Mouse (Mus musculus): ENCODE data around the gene Ptprc.

Gene Ptprc

DNA sequence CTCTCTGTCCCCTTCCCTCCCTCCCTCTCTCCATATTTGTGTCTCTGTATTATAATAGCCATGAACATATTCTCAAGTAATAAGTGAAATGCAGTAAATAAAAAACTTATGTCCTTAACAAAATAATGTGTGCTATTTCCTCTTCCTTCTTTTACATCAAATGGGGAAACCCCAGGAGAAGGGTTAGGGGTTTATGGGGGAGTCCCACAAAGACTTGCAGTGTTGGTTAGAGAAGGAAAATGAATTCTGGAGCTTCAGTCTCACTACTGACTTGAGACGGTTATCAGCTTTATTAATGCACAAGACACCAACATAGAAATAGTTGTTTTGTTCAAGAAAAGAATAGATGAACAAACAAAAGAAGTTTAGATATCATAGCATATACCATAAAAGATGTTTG is 150.2 kb downstream of the Ptprc start:
- no peak for DNase-seq

DNA sequence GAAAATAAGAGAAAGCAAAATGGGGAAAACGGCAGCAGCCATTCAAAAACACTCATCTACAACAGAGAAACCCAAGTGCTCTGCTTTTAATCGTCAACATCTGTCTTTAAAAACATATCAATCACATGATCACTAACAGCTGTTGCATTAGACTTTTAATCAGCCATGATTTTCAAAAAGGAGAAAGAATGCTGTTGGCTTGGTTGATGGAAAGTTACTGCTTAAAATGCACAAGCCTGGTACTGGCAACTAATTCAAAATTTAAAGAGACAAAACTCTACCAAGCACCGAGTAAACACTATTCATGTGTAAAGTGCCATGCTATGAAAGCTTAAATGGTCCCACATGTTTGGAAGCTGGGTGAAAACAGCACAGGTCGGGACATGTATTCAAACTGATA is 151.9 kb downstream of the Ptprc start:
- no peak for DNase-seq

DNA sequence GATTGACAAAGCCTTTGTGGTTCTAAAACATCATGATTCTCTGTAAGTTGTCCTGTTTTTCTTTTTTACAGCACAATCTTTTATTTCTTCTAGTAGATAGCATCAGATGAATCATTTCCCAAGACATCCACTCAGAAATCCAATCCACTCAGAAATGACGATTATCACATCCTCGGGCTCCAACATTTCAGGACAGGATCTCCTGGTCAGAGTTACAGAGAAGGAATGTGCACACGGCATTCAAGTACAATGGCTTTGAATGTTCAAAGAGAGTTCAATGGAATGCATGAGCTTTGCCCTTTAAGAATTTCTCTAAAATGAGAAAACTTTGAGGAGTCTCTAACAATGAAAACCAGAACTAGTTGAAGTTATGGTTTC is 152.6 kb downstream of the Ptprc start:
- no peak for DNase-seq

DNA sequence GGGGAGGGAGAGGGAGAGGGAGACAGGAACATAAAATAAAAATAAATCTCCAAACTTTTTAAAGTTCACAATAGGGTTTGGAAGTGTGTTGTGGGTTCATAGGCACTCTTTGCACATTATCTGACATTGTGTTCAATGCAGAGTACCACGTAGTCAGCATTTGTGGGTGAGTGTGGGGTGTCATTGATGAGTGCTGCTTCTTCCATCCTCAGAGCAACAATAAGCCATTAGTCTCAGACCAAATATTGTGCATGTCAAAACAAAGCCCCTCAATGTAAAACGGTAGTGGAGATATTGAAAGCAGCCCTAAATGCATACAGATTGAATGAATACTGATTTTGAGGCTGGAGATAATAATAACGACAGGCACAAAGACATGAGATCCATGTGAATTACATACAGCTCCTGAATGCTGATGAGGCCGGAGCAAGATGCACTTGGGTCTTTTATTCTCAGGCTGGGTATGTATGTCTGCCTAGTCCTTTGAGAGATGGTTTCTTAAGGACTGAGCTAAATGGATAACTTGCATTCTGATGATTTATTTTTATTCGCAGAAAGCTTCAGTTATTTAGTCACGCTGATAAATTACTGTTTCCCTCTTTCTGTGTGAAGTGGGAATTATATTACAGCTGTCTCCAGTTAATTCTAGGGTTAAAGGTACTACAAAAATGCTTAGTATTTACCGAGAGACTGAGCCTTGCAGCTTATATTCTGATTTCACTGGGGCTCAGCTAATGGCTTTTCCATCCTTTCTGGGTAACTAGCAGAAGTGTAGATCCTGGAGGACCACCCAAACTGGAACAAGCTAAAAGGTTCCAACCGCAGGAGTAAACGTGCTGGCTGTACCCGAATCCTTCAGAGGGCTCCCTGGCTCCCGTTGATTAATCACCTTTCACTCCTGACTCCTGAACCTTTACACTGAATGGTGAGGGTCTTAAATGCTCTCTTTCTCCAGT is 153.3 kb downstream of the Ptprc start:
- no peak for DNase-seq

Measured in right cerebral cortex, postnatal 14 days (tissue).